Mouse (Mus musculus) embryonic facial prominence, embryonic 12.5 days (tissue): Measurements from ENCODE around the gene Lca5. TPM values are rescaled to one million over a fixed set of nuclear protein-coding genes. Genes with fewer than 3 reads are reported as not detected.

Source experiments
- ATAC-seq: fragments of 200-750 bp; cut with Nextera tagmentation; 2 replicates; pipeline ENCODE4 v1.8.0; 2017; ENCODE audit not compliant: insufficient number of reproducible peaks, insufficient read depth, low FRiP score, low TSS enrichment
- H3K27ac ChIP-seq: fragments of 300-500 bp; sonication (generic); 2 replicates; pipeline ENCODE4 v1.5.1; 2016; ENCODE audit warnings: mild to moderate bottlenecking
- H3K27me3 ChIP-seq: fragments of 300-500 bp; sonication (generic); 2 replicates; pipeline ENCODE4 v1.6.1; 2016; ENCODE audit warnings: mild to moderate bottlenecking, moderate library complexity
- H3K36me3 ChIP-seq: fragments of 300-500 bp; sonication (generic); 2 replicates; pipeline ENCODE4 v1.6.1; 2016; ENCODE audit warnings: mild to moderate bottlenecking
- H3K4me1 ChIP-seq: fragments of 300-500 bp; sonication (generic); 2 replicates; pipeline ENCODE4 v1.6.1; 2016
- H3K4me2 ChIP-seq: fragments of 300-500 bp; sonication (generic); replicated peaks from 2 replicates; pipeline ENCODE4 v1.6.1; 2016; ENCODE audit warnings: mild to moderate bottlenecking, moderate library complexity
- H3K4me3 ChIP-seq: fragments of 300-500 bp; sonication (generic); 2 replicates; pipeline ENCODE4 v1.5.1; 2016; ENCODE audit warnings: mild to moderate bottlenecking
- H3K9ac ChIP-seq: fragments of 300-500 bp; sonication (generic); 2 replicates; pipeline ENCODE4 v1.6.1; 2016; ENCODE audit warnings: mild to moderate bottlenecking, moderate library complexity
- H3K9me3 ChIP-seq: fragments of 300-500 bp; sonication (generic); 2 replicates; pipeline ENCODE4 v1.6.1; 2016; ENCODE audit warnings: mild to moderate bottlenecking, moderate library complexity
- WGBS: fragments of 180-500 bp; shearing (Covaris S2); methylation state at CpG from one replicate; pipeline ENCODE4 v1.1.7; 2016; 5-methylcytosine and 5-hydroxymethylcytosine counted together
- polyA plus RNA-seq: library from polyadenylated mRNA; unstranded; fragments of >200 nt; fragmentation: Nextera tagmentation; extraction: Ambion mirVana; gene quantifications from 2 replicates; pipeline ENCODE4 v1.2.1, GENCODE M21; 2016

Gene Lca5
- polyA plus RNA-seq, 1 experiment from 2014 or later: 23.9 TPM

GRCm38 (mm10) chr9:83434489-83434888, 6.4 kb downstream of the Lca5 start:
- no peak overlapping the region for H3K4me3 ChIP-seq
- H3K4me2 ChIP-seq: no peak overlapping the region
- no peaks in the 10 kb centered on the region for H3K9me3 ChIP-seq
- ATAC-seq: no peak
- no peak overlapping the region for H3K9ac ChIP-seq
- H3K4me1 ChIP-seq: peaks cover 4% of the 10 kb centered on the region; the same call in 1 of the 2 replicates
- whole genome bisulfite sequencing: 61% methylated on average over 4 of the region's 4 CpGs
- H3K27me3 ChIP-seq: no peaks in the 10 kb centered on the region
- H3K27ac ChIP-seq: no peak overlapping the region
- no peaks in the 10 kb centered on the region; the same call in 1 of the 2 replicates for H3K36me3 ChIP-seq

GRCm38 (mm10) chr9:83433661-83434060, 7.3 kb downstream of the Lca5 start:
- Histone ChIP-seq H3K9me3 (no peaks in the 10 kb centered on the region), H3K4me1 (peaks cover 4% of the 10 kb centered on the region; the same call in 1 of the 2 replicates), H3K4me2 (no peak overlapping the region), H3K27ac (no peak overlapping the region), H3K9ac (no peak overlapping the region), H3K36me3 (no peaks in the 10 kb centered on the region; the same call in 1 of the 2 replicates), H3K27me3 (no peaks in the 10 kb centered on the region), H3K4me3 (no peak overlapping the region)
- no peak for ATAC-seq
- WGBS: 65% methylated on average over 7 of the region's 7 CpGs

- no peak overlapping the region for H3K4me3 ChIP-seq
- no peak overlapping the region for H3K4me2 ChIP-seq
- no peaks in the 10 kb centered on the region for H3K4me1 ChIP-seq
- no peaks in the 10 kb centered on the region for H3K27me3 ChIP-seq
- H3K9me3 ChIP-seq: no peaks in the 10 kb centered on the region
- no peak overlapping the region for H3K27ac ChIP-seq
- H3K9ac ChIP-seq: no peak overlapping the region
- WGBS: 80% methylated on average over 4 of the region's 4 CpGs
- peaks cover 32% of the 10 kb centered on the region for H3K36me3 ChIP-seq
- ATAC-seq: no peak
Observed at GRCm38 (mm10) chr9:83427926-83428325, 13.0 kb downstream of the Lca5 start.

GRCm38 (mm10) chr9:83418965-83419364, 22.0 kb downstream of the Lca5 start:
- peaks cover 5% of the 10 kb centered on the region; the same call in 1 of the 2 replicates for H3K9me3 ChIP-seq
- H3K4me3 ChIP-seq: no peak overlapping the region
- no peak overlapping the region for H3K9ac ChIP-seq
- H3K36me3 ChIP-seq: peaks cover 37% of the 10 kb centered on the region
- H3K4me2 ChIP-seq: no peak overlapping the region
- ATAC-seq: no peak
- 88% methylated on average over 5 of the region's 5 CpGs for WGBS
- H3K4me1 ChIP-seq: no peaks in the 10 kb centered on the region
- no peaks in the 10 kb centered on the region for H3K27me3 ChIP-seq
- H3K27ac ChIP-seq: no peak overlapping the region

- no peak overlapping the region for H3K4me2 ChIP-seq
- H3K36me3 ChIP-seq: peaks cover 21% of the 10 kb centered on the region
- no peak overlapping the region for H3K4me3 ChIP-seq
- 73% methylated on average over 10 of the region's 10 CpGs for WGBS
- ATAC-seq: no peak
- H3K27me3 ChIP-seq: no peaks in the 10 kb centered on the region
- H3K4me1 ChIP-seq: no peaks in the 10 kb centered on the region
- peaks cover 5% of the 10 kb centered on the region; the same call in 1 of the 2 replicates for H3K9me3 ChIP-seq
- no peak overlapping the region for H3K27ac ChIP-seq
- H3K9ac ChIP-seq: no peak overlapping the region
Observed at GRCm38 (mm10) chr9:83413046-83413445, 27.9 kb downstream of the Lca5 start.

- Histone ChIP-seq H3K4me3 (no peak overlapping the region), H3K9ac (no peak overlapping the region), H3K27ac (no peak overlapping the region), H3K4me1 (no peaks in the 10 kb centered on the region), H3K27me3 (no peaks in the 10 kb centered on the region), H3K9me3 (no peaks in the 10 kb centered on the region), H3K4me2 (no peak overlapping the region), H3K36me3 (no peaks in the 10 kb centered on the region; the same call in 1 of the 2 replicates)
- 80% methylated on average over 7 of the region's 7 CpGs for WGBS
- no peak for ATAC-seq
Observed at GRCm38 (mm10) chr9:83405150-83405549, 35.8 kb downstream of the Lca5 start.

GRCm38 (mm10) chr9:83400783-83401182, 40.1 kb downstream of the Lca5 start:
- no peak overlapping the region for H3K9ac ChIP-seq
- no peak overlapping the region for H3K27ac ChIP-seq
- no peaks in the 10 kb centered on the region for H3K9me3 ChIP-seq
- H3K4me1 ChIP-seq: no peaks in the 10 kb centered on the region
- ATAC-seq: no peak
- no peak overlapping the region for H3K4me3 ChIP-seq
- no peaks in the 10 kb centered on the region for H3K27me3 ChIP-seq
- peaks cover 11% of the 10 kb centered on the region; the same call in 1 of the 2 replicates for H3K36me3 ChIP-seq
- WGBS: 62% methylated on average over 3 of the region's 3 CpGs
- no peak overlapping the region for H3K4me2 ChIP-seq

- 93% methylated on average over 7 of the region's 7 CpGs for WGBS
- ATAC-seq: no peak
- H3K9ac ChIP-seq: no peak overlapping the region
- no peaks in the 10 kb centered on the region for H3K9me3 ChIP-seq
- H3K4me1 ChIP-seq: no peaks in the 10 kb centered on the region
- H3K27me3 ChIP-seq: no peaks in the 10 kb centered on the region
- peaks cover 21% of the 10 kb centered on the region for H3K36me3 ChIP-seq
- H3K4me3 ChIP-seq: no peak overlapping the region
- no peak overlapping the region for H3K4me2 ChIP-seq
- no peak overlapping the region for H3K27ac ChIP-seq
Observed at GRCm38 (mm10) chr9:83399414-83399813, 41.5 kb downstream of the Lca5 start.

- Histone ChIP-seq H3K4me2 (no peak overlapping the region), H3K4me1 (no peaks in the 10 kb centered on the region), H3K36me3 (peaks cover 27% of the 10 kb centered on the region), H3K9me3 (no peaks in the 10 kb centered on the region), H3K9ac (no peak overlapping the region), H3K27me3 (no peaks in the 10 kb centered on the region), H3K27ac (no peak overlapping the region), H3K4me3 (no peak overlapping the region)
- ATAC-seq: no peak
- 79% methylated on average over 4 of the region's 6 CpGs for WGBS
Observed at GRCm38 (mm10) chr9:83398260-83398659, 42.7 kb downstream of the Lca5 start.

- Histone ChIP-seq H3K9me3 (no peaks in the 10 kb centered on the region), H3K27ac (no peak overlapping the region), H3K27me3 (no peaks in the 10 kb centered on the region), H3K36me3 (peaks cover 27% of the 10 kb centered on the region), H3K4me1 (no peaks in the 10 kb centered on the region), H3K9ac (no peak overlapping the region), H3K4me2 (no peak overlapping the region), H3K4me3 (no peak overlapping the region)
- no peak for ATAC-seq
- 87% methylated on average over 15 of the region's 15 CpGs for WGBS
Observed at GRCm38 (mm10) chr9:83395456-83395855, 45.5 kb downstream of the Lca5 start.

GRCm38 (mm10) chr9:83391996-83392395, 48.9 kb downstream of the Lca5 start:
- no peaks in the 10 kb centered on the region for H3K27me3 ChIP-seq
- no peak overlapping the region for H3K4me3 ChIP-seq
- peaks cover 16% of the 10 kb centered on the region for H3K36me3 ChIP-seq
- H3K4me1 ChIP-seq: peaks cover 3% of the 10 kb centered on the region; the same call in 1 of the 2 replicates
- no peak for ATAC-seq
- H3K9me3 ChIP-seq: no peaks in the 10 kb centered on the region
- H3K9ac ChIP-seq: no peak overlapping the region
- no peak overlapping the region for H3K27ac ChIP-seq
- no peak overlapping the region for H3K4me2 ChIP-seq
- 88% methylated on average over 11 of the region's 11 CpGs for WGBS

- 0 out of 2 replicates have a peak overlapping the region, but pooled peaks have one; percentile 4 for H3K27ac ChIP-seq
- no peak overlapping the region for H3K4me3 ChIP-seq
- H3K27me3 ChIP-seq: no peaks in the 10 kb centered on the region
- no peaks in the 10 kb centered on the region for H3K9me3 ChIP-seq
- no peak overlapping the region for H3K9ac ChIP-seq
- no peak overlapping the region for H3K4me2 ChIP-seq
- peaks cover 8% of the 10 kb centered on the region; the same call in 1 of the 2 replicates for H3K36me3 ChIP-seq
- peaks cover 3% of the 10 kb centered on the region; the same call in 1 of the 2 replicates for H3K4me1 ChIP-seq
- WGBS: 62% methylated on average over 9 of the region's 9 CpGs
- no peak for ATAC-seq
Observed at GRCm38 (mm10) chr9:83389570-83389969, 51.4 kb downstream of the Lca5 start.
